ENCODE assay signal across 24 mouse cellular contexts in genomic region chr10:60240416-60240815, GRCm38 (mm10). TPM values are rescaled to one million over a fixed set of nuclear protein-coding genes. Genes with fewer than 3 reads are reported as not detected.
DNase-seq lines count a peak whose midpoint lies in the region; ATAC-seq lines count a peak whose summit lies in the region.
"Had no signal": no experiment of that assay in that cellular context is flagged by ENCODE, and none has a peak within 500 bp of the region (broad histone marks: within the 10 kb centered on the region; RNA-seq: fewer than 3 reads in every experiment).

No protein-coding gene starts in this region.

- no peak overlapping the region for H3K9ac ChIP-seq in kidney, embryonic 15.5 days
- H3K9ac ChIP-seq: embryonic facial prominence, embryonic 13.5 days; forebrain, embryonic 13.5 days; hindbrain, embryonic 12.5 days; hindbrain, embryonic 15.5 days had no signal

- H3K27me3 ChIP-seq in kidney, embryonic 15.5 days, result no peaks in the 10 kb centered on the region
- H3K27me3 ChIP-seq: embryonic facial prominence, embryonic 13.5 days; forebrain, embryonic 13.5 days; hindbrain, embryonic 12.5 days; hindbrain, embryonic 15.5 days; Patski had no signal

- H3K4me3 ChIP-seq in kidney, embryonic 15.5 days (replicated peaks), result no peak overlapping the region
- H3K4me3 ChIP-seq: embryonic facial prominence, embryonic 10.5 days; embryonic facial prominence, embryonic 13.5 days; forebrain, embryonic 10.5 days; forebrain, embryonic 13.5 days; hindbrain, embryonic 12.5 days; hindbrain, embryonic 15.5 days had no signal

- no peak overlapping the region for H3K4me2 ChIP-seq in kidney, embryonic 15.5 days
- H3K4me2 ChIP-seq: embryonic facial prominence, embryonic 13.5 days; forebrain, embryonic 13.5 days; heart, embryonic 11.5 days; hindbrain, embryonic 12.5 days; hindbrain, embryonic 15.5 days had no signal

- no peaks in the 10 kb centered on the region for H3K36me3 ChIP-seq in kidney, embryonic 15.5 days
- H3K36me3 ChIP-seq: embryonic facial prominence, embryonic 10.5 days; embryonic facial prominence, embryonic 13.5 days; forebrain, embryonic 10.5 days; G1E; hindbrain, embryonic 12.5 days; hindbrain, embryonic 15.5 days had no signal

- no peak for ATAC-seq in kidney, embryonic 15.5 days (replicated peaks; ENCODE audit: low FRiP score)
- ATAC-seq: forebrain, embryonic 13.5 days; forebrain, embryonic 16.5 days; intestine, postnatal 0 days; Patski had no signal

- 87% methylated on average over 6 of the region's 6 CpGs for WGBS in kidney, embryonic 15.5 days

- 0 out of 2 replicates have a peak, but pooled peaks cover 3% of the 10 kb centered on the region for H3K4me1 ChIP-seq in kidney, embryonic 15.5 days
- H3K4me1 ChIP-seq: embryonic facial prominence, embryonic 10.5 days; embryonic facial prominence, embryonic 13.5 days; forebrain, embryonic 10.5 days; forebrain, embryonic 13.5 days; hindbrain, embryonic 12.5 days; hindbrain, embryonic 15.5 days had no signal

- H3K9me3 ChIP-seq in kidney, embryonic 15.5 days (replicated peaks), result 0 out of 2 replicates have a peak, but pooled peaks cover 2% of the 10 kb centered on the region
- H3K9me3 ChIP-seq: embryonic facial prominence, embryonic 10.5 days; embryonic facial prominence, embryonic 13.5 days; forebrain, embryonic 10.5 days; G1E; hindbrain, embryonic 15.5 days had no signal

- H3K27ac ChIP-seq in kidney, embryonic 15.5 days, result no peak overlapping the region
- H3K27ac ChIP-seq: embryonic facial prominence, embryonic 10.5 days; embryonic facial prominence, embryonic 13.5 days; forebrain, embryonic 10.5 days; forebrain, embryonic 13.5 days; hindbrain, embryonic 12.5 days; hindbrain, embryonic 15.5 days had no signal

- DNase-seq in kidney, postnatal 10 days, result peak; percentile 14
- DNase-seq in ES-CJ7 (ENCODE audit: low read depth, low spot score) (peak; percentile 94), WW6 (ENCODE audit: low read depth, low spot score) (peak; percentile 83)
- DNase-seq in adrenal gland, postnatal 4 days (ENCODE audit: low spot score in 2 of 2), result no peak
- DNase-seq in gastrocnemius, postnatal 10 days, result no peak
- DNase-seq: adrenal gland, postnatal 10 days; adrenal gland, postnatal 36 days; cerebellum, adult 11 months; cerebellum, adult 9-11 months; gastrocnemius, postnatal 14 days; heart, adult 11 months had no signal

RNA-seq across cellular contexts. Expression of gene Chst3, which starts 21.4 kb away (rescaled TPM):
- 1.6 and 2.0 TPM in 2 replicates for polyA plus RNA-seq in kidney, embryonic 15.5 days (2015; fragmentation: Nextera tagmentation; extraction: Ambion mirVana)
- total RNA-seq in adrenal gland, postnatal 4 days (2021), result 1 to 10 TPM; 3.2 to 3.4 TPM
- 1 to 10 TPM; 1.9 to 2.1 TPM for total RNA-seq in gastrocnemius, postnatal 10 days (2021)
- total RNA-seq: common myeloid progenitor, adult 5-6 weeks had no signal
- polyA plus RNA-seq: G1E had no signal

RNA-seq across cellular contexts. Expression of gene Psap, which starts 37.0 kb away (rescaled TPM):
- polyA plus RNA-seq in kidney, embryonic 15.5 days (2015; fragmentation: Nextera tagmentation; extraction: Ambion mirVana), result 132 and 162 TPM in 2 replicates
- 100 to 1,000 TPM; 671 to 696 TPM for total RNA-seq in adrenal gland, postnatal 4 days (2021)
- 100 to 1,000 TPM; 405 to 444 TPM for total RNA-seq in gastrocnemius, postnatal 10 days (2021)

Comparison
In these comparisons a context has a peak if more than half of its experiments do, and no peak if none do; other contexts are left out.
1. DNase-seq: peak in kidney, postnatal 10 days (single experiment), ES-CJ7 (single experiment) and WW6 (single experiment); none in adrenal gland, postnatal 4 days (0 of 2) and gastrocnemius, postnatal 10 days (single experiment).